Mouse (Mus musculus) Muller cell, postnatal 12 days (primary cell): Measurements from ENCODE around the gene Senp8.
"Not testable (repeated sequence)": the region's sequence is repeated elsewhere in the genome, so short reads cannot be mapped to it uniquely, and the experiment has no call there.

Experiments
- DNase-seq: peaks from one replicate; pipeline ENCODE4 v3.0.0-alpha.2; 2015; ENCODE audit errors: inconsistent ontology term

Senp8 gene

DNA sequence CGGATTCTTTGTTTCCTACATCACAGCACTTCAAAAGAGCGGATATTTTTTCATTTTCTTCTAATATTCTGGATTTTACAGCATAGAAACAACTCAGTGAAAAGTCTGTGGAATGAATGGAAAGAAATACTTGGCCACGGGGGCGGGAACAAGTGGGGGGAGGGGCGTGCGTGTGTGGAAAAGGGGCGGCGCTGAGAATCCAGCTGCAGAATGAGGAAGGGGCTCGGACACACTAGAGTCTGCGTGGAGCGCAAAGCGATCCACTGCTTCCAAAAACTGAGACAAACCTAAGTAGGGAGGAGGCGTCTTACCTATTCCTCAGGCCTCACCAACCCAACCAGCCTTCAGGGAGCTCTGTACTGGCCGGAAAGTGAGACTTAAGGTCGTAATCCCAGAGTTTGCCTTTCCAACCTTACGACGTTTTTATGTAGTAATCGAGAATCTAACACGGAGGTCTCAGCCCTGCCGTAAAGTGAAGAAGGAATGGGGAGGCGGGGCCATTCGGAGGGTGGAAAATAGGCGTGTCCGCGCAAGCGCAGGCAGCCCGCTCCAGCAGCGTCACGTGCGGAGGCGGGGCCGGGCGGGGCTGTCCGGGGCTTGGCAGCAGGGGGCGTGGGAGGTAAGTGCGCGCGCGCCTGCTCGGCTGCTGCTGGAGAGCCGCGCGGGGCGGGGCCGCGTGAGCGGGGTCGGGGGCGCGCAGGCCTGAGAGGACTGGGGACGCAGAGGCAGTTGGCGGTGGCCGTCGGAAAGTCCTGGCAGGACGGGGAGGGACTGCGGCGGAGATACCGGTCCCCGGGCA, at the start of gene Senp8, which contains the start of gene Myo9a:
Gene Senp8, minus strand, starts transcription at position 444 of the 799 bp plus-strand sequence.
Gene Myo9a, plus strand, starts transcription at position 630 of the 799 bp plus-strand sequence.
- DNase-seq = peak; percentile 99

DNA sequence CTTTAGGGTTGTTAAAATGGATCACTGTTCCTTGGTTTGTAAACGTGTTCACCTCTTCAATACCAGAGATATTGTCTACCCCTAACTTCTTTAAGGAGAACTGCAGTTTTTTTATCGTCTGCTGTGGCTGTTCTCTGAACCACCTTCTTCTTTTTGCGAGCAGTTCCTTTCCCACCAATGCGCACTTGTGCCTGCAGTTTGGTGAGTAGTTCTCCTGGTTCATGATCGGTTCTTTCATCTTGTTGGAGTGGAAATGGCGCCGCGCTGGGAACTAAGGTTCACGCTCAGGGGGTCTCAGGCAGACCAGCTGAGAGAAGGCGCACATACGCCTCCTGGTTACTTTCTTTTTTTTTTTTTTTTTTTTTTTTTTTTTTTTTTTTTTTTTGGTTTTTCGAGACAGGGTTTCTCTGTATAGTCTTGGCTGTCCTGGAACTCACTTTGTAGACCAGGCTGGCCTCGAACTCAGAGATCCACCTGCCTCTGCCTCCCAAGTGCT, 16.5 kb upstream of the Senp8 start:
- DNase-seq = not testable (repeated sequence)

DNA sequence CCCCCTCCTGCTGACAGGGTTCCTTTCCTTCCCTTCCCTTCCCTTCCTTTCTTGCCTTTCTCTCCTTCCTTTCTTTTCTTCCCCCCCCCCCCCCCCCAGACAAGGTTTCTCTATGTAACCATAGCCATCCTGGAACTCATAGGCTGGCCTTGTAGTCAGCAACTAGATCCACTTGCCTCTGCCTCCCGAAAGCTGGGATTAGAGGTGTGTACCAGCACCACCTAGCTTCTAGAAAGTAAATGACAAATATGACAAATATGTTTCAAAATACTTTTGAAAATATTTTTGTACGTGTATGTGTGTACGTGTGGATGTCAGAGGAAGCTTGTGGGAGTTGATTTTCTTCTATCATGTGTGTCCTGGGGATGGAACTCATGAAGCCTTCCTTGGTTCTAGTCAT, 10.0 kb upstream of the Senp8 start:
- no peak for DNase-seq

DNA sequence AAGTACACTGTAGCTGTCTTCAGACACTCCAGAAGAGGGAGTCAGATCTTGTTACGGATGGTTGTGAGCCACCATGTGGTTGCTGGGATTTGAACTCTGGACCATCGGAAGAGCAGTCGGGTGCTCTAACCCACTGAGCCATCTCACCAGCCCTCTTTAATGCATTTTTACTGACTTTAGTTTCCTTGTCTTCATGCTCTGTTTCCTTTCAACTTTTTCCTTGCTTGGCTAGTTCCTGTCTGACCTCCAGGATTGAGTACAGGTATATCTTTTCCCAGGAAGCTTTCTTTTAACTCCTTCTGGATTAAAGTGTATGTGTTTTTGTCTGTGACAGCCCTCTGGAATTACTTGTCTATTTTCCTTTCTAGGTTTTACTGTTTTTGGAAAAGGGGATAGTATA, 6.5 kb upstream of the Senp8 start:
- DNase-seq = not testable (repeated sequence)

DNA sequence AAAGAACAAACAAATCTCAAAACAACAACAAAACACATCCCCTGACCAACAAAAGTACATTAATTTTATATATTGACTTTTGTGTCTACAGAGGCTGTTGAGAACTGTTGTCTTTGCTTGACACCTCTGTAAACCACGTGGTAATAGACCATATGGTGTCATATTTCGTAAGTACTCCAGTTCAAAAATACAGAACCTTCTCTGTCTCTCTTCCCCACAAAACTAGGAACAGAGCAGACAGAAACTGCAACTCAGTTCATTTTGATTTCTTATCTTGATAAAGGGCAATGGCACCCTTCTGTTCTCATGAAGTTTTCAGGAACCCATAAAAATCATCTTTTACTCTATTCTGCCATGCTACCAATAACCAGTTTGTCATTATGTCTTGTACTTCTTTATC, 4.7 kb upstream of the Senp8 start:
- DNase-seq = no peak

DNA sequence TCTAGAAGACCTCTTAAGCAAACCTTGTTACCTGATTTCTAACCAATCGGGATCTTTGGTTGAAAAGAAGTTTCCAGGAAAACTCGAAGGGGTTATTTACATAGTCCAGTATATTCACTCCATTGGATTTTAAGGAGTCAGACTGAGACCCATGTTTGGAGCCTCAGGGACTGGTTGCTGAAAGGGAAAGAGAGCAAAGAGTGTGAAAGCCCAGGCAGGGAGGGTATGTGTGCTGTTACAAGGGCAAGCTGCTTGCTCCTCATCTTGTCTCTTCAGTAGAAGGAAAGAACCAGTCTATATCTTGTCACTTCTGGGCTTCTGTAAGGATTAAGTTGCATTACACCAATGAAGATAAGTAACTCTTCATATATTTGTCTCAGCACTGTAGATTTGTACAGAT, 1.5 kb upstream of the Senp8 start:
- DNase-seq = no peak

DNA sequence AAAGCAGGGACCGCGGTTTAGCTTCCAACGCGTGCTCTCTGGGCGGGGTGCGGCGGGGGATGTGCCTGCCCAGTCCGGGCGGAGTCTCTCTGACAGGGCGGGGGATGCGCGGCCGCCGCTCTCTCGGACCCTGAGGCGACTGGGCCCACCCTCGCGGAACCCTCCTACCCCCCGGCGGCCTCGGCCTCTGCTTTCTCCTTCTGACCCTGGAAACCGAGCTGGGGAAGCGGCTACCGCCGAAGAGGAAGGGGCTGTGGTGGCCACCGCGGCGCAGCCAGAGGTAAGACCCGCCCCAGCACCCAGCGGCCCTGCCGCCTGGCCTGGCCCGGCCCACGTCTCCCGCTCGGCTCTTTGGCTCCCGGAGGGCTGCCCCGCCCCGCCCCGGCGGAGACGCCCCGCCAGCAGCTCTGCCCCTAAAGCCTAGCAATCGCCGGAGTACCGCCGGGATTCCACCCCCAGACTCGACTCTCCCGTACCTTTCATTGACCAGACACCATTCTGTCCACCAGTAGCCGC, 614 bp upstream of the Senp8 start:
- peak; percentile 95 for DNase-seq

DNA sequence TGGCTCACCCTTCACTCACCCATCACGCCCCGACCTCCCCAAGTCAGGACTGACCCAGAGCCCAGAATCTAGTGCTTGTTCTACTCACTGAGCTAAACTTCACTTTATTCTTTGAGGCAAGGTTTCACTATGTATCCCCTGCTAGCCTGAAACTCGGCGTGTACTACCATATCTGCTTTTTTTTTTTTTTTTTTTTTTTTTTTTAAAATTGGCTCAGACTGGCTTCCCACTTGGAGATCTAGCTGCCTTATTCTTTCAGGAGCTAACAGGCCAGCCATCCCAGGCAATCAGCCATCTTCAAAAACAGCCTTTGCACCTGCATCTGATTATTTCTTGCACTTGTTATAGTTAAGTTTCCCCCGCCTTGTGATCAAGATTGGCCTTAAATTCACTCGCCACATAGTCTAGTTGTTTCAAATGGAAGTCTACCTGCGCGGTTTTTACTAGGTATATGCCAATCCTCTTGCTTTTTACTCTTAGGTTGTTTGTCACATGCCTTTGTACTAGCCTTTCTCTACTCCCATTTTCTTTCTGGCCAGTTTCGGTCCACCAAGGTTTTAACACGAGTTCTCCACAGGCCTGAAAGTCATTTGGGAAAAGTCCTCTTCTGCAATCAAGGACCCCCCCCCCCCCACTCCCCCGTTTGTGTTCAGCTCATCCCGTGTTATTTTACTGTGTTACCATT, 787 bp downstream of the Senp8 start:
- DNase-seq = no peak

DNA sequence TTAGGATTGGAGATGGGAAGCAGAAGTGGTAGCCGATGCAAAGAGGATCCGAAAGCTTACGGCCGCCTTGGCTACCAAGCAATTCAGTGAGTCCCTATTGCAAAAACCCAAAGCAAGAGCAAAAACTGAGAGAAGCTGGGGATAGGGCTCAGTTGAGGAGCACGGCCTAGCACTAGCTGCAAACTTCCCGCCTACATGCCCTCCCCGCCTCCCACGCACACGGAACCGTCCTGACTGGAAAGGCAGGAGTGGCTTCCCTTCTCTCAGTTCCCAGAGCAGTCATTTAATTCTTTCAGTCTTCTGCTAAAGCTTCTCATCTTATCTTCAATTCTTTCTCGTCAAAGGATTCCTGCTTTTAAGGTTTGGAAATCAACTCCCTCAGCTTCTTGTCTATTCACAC, 1.5 kb downstream of the Senp8 start:
- DNase-seq = no peak

DNA sequence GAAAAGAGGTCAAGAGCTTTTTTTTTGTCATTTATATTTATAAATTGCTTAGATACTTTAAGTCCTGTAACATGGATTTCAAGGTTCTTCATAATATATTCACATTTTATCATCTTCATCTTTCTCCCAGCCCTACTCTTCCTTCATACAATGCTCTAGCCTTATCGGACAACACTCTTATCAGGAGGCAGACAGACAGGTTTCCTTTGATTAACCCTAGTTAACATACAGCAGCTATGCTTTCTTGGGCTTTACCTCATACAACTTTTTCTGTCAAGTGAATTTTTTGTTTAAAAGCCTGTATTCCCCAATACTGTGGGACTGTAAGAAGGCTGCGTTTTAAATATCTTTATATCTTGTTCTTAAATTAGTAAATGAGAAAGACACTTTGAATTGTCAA, 2.1 kb downstream of the Senp8 start:
- DNase-seq = no peak

DNA sequence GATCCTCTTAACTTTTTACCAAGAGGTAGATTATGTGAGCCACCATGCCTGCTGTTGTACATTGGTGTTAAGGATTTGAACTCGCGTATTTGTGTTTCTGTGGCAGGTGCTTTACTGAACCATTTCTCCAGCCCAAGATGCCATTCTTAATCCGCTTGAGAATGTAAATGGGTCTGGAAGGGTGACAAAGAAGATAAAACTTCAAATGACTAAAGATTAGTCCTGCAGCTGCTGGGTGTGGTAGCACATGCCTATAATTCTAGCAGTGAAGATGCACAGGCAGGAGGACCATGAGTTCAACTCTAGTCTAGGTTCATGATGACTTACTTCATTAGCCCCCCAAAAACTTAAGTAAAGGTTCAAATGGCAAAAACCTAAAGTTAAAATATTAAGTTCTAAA, 6.6 kb downstream of the Senp8 start:
- no peak for DNase-seq

DNA sequence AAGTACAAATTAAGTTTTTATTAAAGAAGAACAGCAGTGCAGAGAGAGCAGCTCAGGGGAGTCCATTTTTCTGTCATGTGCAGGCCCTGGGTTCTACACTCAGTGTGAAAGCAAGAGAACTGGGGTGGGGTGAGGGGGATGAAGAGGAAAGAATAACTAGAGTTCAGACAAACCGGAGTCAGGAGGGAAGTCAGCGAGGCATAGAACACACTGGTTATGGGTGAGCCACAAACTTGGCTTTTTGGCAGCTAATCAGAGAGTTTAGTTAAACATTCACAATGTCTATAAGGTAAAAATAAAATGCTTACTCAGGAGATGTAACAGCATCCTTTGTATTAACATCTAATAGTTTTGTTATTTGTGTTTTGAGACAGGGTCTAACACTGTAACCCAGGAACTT, 9.9 kb downstream of the Senp8 start:
- DNase-seq = no peak

DNA sequence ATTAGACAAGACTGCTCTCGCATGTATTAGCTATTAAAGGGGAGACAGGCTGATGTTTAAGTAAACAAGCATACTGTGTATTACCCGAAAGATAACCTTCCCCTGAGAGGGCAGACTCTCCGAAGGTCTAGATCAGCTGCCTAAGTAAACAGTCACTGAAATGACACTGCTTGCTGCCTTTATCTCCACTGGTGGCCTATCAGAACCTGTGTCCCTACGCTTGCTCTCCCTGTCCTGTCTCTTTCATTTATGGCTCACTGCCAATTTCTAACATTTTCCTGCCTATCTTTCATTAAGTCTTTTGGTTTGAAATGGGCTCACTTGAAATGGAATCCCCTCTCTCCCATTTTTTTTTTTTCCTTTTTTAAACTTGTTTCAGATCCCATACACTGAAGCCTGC, 15.1 kb downstream of the Senp8 start:
- DNase-seq = no peak

DNA sequence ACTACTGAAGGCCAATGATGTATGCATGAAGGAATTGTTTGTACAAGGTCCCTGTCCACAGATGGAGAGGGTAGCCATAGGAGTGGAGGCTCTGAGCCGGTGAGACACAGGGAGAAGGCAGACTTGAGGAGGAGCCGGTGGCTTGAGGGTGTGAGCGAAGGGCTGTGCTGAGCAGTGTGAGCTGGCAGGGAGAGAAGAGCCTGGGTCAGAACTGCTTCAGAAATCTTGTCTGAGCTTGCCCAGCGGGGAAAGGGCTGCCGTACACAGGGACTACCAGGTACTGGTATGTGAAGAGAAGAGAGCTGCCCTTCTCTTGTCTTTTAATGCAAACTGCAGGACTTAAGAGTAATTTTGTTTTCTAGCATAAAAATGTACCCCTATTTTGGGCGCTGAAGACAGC, 17.4 kb downstream of the Senp8 start:
- no peak for DNase-seq

DNA sequence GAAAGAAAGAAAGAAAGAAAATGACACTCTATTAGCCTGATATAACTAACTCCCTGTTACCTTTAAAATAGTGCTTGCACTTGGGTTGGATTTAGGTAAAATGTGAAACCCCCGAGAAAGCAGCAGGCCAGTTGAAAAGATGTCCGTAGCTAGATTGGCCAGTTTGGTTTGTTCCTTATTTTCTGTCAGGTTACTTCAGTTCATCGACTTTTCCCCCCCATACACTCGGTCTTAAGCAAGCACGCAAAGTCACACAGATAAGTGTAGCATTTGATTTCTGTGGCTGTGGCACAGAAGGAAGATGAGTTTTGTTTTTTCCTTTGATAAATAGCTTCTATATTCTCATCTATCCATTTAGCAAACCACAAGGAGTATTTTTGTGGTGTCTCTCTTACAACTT, 19.4 kb downstream of the Senp8 start:
- DNase-seq = no peak

DNA sequence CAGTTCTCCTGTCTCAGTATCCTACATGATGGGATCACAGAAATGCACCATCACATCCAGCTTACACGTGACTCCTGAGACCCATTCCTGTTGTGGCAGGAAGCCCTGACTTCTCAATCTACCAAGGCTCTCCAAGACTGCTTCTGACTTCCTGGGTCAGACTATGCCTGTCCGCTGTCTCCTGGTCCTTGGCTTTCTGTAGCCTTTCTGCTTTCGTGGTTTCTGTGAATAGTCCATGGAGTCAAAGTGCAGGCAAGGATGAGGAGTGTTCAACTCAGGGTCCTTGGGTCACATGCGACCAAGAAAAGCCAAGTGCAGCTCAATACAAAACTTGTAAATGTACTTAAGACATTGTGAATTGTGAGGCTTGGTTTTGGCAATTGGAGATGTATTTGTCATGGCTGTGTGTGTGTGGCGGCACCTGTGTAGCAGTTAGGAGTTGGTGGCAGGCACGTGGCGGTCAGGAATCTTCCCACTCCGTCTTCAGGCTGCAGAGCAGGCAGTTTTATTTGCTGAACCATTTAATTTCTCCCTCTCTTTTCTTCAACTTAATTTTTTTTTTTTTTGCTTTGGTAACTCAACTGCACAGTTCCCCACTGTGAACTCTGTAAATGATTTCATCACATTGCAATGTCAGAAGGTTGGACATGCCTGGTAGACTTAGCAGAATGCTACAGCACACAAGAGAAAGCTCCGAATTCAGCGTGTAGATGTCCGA, 22.8 kb downstream of the Senp8 start:
- no peak for DNase-seq

DNA sequence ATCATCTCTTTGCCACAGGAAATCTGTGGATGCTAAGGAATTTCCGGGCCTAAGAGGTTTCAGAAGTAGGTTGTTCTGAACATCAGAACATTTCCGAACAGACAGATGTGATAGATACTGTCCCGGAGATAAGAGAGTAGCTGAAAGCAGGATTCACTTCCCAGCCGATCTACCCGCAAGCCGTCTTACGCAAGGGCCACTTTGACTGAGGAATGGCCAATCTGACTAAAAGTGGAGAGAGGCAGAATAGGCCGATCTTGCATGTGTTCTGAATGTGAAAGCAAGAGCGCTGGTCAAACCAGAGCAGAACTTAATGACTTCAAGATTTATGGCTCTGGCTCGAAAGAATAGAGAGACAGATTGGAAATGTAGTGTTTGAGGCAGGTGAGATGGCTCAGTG, 25.0 kb downstream of the Senp8 start:
- DNase-seq = no peak

DNA sequence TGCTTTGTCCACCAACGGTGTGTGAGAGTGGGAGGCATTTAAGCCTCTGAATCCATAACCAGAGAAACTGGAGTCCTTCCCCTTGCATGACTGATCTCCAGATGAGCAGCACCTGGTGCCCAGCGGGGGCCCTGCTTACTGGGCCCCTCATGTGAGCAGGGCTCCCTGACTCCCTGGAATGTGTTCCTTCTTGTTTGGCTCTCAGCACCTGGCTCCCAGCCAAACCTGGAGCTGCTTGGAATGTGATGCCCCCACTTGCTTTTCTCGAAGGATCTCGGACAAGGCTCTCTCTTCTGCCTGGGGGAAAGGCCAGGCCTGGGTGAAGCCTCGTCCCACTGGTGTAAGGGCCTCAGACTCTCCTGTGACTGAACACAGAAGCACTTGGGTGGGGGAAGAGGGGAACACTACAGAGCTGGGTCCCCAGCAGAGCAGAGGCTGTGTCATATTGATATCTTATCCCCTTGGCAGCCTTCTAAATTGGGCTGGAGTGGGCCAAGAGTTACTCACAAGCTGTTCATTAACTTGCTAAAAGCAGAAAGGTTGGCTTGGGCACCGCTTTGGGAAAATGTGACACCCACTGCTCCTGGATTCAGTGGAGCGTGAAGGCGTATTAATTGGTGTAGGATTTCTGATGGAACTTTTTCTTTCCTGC, 26.6 kb downstream of the Senp8 start:
- peak; percentile 76 for DNase-seq

DNA sequence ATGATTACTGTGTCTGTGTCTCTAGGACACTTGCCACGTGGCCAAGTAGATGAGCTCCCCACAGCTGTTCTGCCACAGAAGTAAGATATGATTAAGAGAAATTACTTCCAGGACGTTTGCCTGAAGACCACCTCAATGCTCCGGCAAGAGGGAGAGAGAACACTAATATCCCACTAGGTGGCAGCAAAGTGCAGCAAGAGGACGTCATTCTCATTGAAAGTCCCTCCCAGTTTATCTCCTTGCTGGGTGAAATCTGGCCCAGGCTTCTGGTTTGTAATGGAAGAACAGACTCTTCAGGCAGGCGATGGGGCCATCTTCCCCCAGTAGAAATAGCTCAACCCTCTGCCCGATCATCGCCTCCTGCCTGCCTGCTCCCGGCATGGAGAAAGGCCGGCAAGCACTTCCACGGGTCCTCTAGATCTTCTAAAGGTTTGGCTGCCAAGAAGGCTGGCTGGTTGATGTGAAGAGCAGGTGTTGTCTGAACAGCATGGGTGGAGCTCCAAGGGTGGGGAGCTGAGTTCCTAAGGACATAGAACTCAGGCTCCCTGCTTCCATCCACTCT, 27.3 kb downstream of the Senp8 start:
- peak; percentile 74 for DNase-seq

DNA sequence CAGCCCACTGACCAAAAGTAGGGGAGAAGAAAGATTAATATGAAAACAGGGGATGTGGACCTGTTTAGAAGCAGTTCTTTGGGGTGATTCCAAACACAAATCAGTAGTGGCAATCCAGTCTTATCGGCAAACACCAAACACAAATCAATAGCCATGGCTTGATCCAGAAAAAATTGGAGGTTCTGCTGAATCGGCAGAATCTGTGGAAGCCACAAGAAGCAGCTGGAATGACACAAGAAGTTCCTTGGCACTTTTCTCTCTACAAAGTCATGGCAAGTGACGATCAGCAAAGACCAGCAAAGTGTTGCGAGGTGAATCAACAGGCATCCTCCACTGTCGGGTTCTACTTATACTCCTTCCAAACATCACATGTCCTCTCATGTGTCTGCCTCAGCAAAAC, 29.4 kb downstream of the Senp8 start:
- no peak for DNase-seq

DNA sequence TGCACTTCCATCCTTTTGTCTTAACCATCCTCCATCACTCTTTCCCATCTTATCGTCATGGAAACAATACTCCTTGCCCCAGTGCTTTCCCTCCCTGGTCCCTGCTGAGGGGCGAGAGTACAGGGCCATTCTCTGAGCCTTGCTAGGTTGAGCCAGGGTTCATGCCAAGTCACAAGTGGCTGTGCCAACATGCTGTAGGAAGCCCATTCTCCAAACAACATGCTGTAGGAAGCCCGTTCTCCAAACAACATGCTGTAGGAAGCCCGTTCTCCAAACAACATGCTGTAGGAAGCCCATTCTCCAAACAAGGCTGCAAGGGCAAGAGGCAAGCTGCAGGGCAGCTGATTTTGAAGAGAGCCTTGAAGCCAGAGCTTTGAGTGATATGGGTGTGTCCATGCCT, 32.3 kb downstream of the Senp8 start:
- no peak for DNase-seq
